Mouse (Mus musculus) olfactory bulb, adult 2 months (tissue): ENCODE results near the gene Prkn.

ENCODE experiments used
- CTCF ChIP-seq: fragments of 200-500 bp; IDR thresholded peaks from 2 replicates; pipeline ENCODE4 v1.5.1; 2012; ENCODE audit warnings: low read depth, mild to moderate bottlenecking, low read length, moderate library complexity; ENCODE audit not compliant: insufficient read depth
- POLR2A ChIP-seq: fragments of 200-500 bp; IDR thresholded peaks from 2 replicates; pipeline ENCODE4 v1.6.1; 2012; ENCODE audit warnings: mild to moderate bottlenecking, low read depth, low read length, moderate library complexity; ENCODE audit not compliant: insufficient read depth

- TF ChIP-seq CTCF (no peak), POLR2A (no peak)
Observed at GRCm38 (mm10) chr17:11644873-11645464, 804.8 kb downstream of the Prkn start.
